Mouse (Mus musculus): ENCODE results near the gene Lmbrd1. TPM values are rescaled to one million over a fixed set of nuclear protein-coding genes. Genes with fewer than 3 reads are reported as not detected.
"Not testable (repeated sequence)": the region's sequence is repeated elsewhere in the genome, so short reads cannot be mapped to it uniquely, and the experiment has no call there.

The Lmbrd1 gene
- polyA plus RNA-seq, 1 experiment = 104 TPM

DNA sequence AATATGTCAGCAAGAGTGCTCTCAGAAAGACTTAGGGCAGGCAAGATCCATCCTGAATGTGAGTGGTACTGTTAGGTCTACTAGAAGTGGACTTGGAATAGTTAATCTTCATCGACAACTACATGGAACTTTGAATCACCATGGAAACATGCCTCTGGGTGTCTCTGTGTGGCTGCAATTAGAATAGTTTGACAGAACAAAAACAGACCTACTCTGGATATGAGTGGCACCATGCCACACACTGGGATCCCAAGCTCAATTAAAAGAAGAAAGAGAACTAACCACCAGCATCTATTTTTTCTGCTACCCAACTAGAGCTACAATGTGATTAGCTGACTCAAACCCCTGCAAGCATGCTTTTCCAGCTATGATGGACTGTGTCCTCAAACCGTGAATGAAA, 95.2 kb downstream of the Lmbrd1 start:
- no peaks in the 10 kb centered on the region for H3K27me3 ChIP-seq (ENCODE audit: control insufficient read depth, insufficient read depth, low read length)
- WGBS = 27% methylated on average over 2 of the region's 2 CpGs
- no peak overlapping the region for H3K4me3 ChIP-seq (replicated peaks; ENCODE audit: insufficient read depth, low read depth, low read length)
- DNase-seq = no peak
- H3K27ac ChIP-seq (ENCODE audit: insufficient read depth, low read length) = no peak overlapping the region
- no peaks in the 10 kb centered on the region for H3K4me1 ChIP-seq (ENCODE audit: control insufficient read depth, insufficient read depth, low read length)
- TF ChIP-seq CTCF (IDR thresholded peaks at IDR 0.05; ENCODE audit: borderline replicate concordance, insufficient read depth, low read depth, low read length) = no peak
- TF ChIP-seq POLR2A (IDR thresholded peaks at IDR 0.05; ENCODE audit: borderline replicate concordance, insufficient read depth, low read length) = no peak

DNA sequence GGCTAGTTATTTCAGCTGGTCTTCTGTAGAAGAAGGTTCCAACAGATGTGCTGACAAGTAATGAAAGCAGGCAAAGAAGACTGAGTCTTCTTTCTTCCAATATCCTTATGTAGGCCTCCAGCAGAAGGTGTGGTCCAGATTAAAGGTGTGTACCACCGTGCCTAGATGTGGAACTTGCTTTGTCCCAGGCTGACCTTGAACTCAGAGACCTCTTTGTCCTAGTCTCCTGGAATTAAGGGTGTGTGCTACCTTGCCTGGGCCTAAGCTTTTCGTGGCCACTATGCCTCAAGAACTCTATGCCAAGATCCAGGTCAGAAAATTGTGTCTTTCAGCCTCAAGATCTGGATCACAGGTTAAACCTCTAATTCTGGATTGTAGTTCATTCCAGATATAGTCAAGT, 98.1 kb downstream of the Lmbrd1 start:
- Histone ChIP-seq H3K4me1 (ENCODE audit: control insufficient read depth, insufficient read depth, low read length) (no peaks in the 10 kb centered on the region), H3K27ac (ENCODE audit: insufficient read depth, low read length) (no peak overlapping the region), H3K27me3 (ENCODE audit: control insufficient read depth, insufficient read depth, low read length) (no peaks in the 10 kb centered on the region), H3K4me3 (replicated peaks; ENCODE audit: insufficient read depth, low read depth, low read length) (no peak overlapping the region)
- DNase-seq = no peak
- WGBS = 89% methylated on average over 2 of the region's 2 CpGs
- TF ChIP-seq CTCF (IDR thresholded peaks at IDR 0.05; ENCODE audit: borderline replicate concordance, insufficient read depth, low read depth, low read length) (no peak), POLR2A (IDR thresholded peaks at IDR 0.05; ENCODE audit: borderline replicate concordance, insufficient read depth, low read length) (no peak)

DNA sequence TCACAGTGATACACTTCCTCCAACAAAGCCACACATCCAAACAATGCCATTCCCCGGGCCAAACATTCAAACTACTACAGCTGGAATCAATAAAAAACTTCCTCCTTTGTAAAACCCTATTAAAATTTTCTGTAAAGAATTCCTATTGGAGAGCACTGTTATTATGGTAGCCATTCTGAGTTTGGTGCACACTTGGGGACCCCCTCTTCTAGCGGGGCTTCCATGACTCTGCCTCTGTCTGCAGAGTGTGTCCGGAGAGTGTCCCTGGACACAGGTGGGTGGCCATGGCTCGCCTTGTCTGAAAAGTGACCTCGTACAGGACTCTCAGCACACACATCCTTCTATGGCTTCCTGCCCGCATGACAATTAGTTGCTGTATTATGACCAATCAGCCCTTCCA, 114.7 kb downstream of the Lmbrd1 start:
- no peak overlapping the region for H3K4me3 ChIP-seq (replicated peaks; ENCODE audit: insufficient read depth, low read depth, low read length)
- DNase-seq = no peak
- TF ChIP-seq CTCF (IDR thresholded peaks at IDR 0.05; ENCODE audit: borderline replicate concordance, insufficient read depth, low read depth, low read length) = no peak
- TF ChIP-seq POLR2A (IDR thresholded peaks at IDR 0.05; ENCODE audit: borderline replicate concordance, insufficient read depth, low read length) = no peak
- H3K27ac ChIP-seq (ENCODE audit: insufficient read depth, low read length) = no peak overlapping the region
- no peaks in the 10 kb centered on the region for H3K4me1 ChIP-seq (ENCODE audit: control insufficient read depth, insufficient read depth, low read length)
- no peaks in the 10 kb centered on the region for H3K27me3 ChIP-seq (ENCODE audit: control insufficient read depth, insufficient read depth, low read length)
- 77% methylated on average over 6 of the region's 6 CpGs for WGBS

GRCm38 (mm10) chr1:24807971-24808370, 129.5 kb downstream of the Lmbrd1 start:
- DNase-seq; H3K27ac ChIP-seq (ENCODE audit: insufficient read depth, low read length); H3K4me1 ChIP-seq (ENCODE audit: control insufficient read depth, insufficient read depth, low read length); H3K4me3 ChIP-seq (replicated peaks; ENCODE audit: insufficient read depth, low read depth, low read length); H3K27me3 ChIP-seq (ENCODE audit: control insufficient read depth, insufficient read depth, low read length): not testable (repeated sequence)
- 96% methylated on average over 21 of the region's 21 CpGs for WGBS

Other genes with a start within 250 kb of the Lmbrd1 start
- gene Col19a1, start 91.2 kb upstream of the Lmbrd1 start, polyA plus RNA-seq (2012; rRNA removed) = 3.3 and 3.6 TPM in 2 replicates